Mouse (Mus musculus) frontal cortex, postnatal 14 days (tissue): Measurements from ENCODE around the gene Camsap1.

Source experiments
- DNase-seq, 2 experiments: peaks; one replicate each; pipeline ENCODE4 v3.0.0; 2022; ENCODE audit warnings: low spot score in 2 of 2

Gene Camsap1

GRCm38 (mm10) chr2:25884756-25885155 lies 98.3 kb downstream of the Camsap1 start:
- no peak for DNase-seq

GRCm38 (mm10) chr2:25882276-25882675 lies 100.8 kb downstream of the Camsap1 start:
- no peak for DNase-seq

GRCm38 (mm10) chr2:25879061-25879460 lies 104.0 kb downstream of the Camsap1 start:
- DNase-seq: no peak

- no peak for DNase-seq
Measured at GRCm38 (mm10) chr2:25878516-25878915, 104.6 kb downstream of the Camsap1 start.

GRCm38 (mm10) chr2:25877736-25878268 lies 105.3 kb downstream of the Camsap1 start:
- DNase-seq: peak in 1 of 2 experiments; percentile 29

- no peak for DNase-seq
Measured at GRCm38 (mm10) chr2:25877250-25877735, 105.8 kb downstream of the Camsap1 start.
